ENCODE assay signal across 34 mouse cellular contexts in genomic region chrX:161739374-161739773, GRCm38 (mm10). TPM values are rescaled to one million over a fixed set of nuclear protein-coding genes. Genes with fewer than 3 reads are reported as not detected.
"Had no signal": no experiment of that assay in that cellular context is flagged by ENCODE, and none has a peak within 500 bp of the region (broad histone marks: within the 10 kb centered on the region; RNA-seq: fewer than 3 reads in every experiment).

No protein-coding gene starts in this region.

- H3K9ac ChIP-seq: limb, embryonic 12.5 days; limb, embryonic 13.5 days; limb, embryonic 15.5 days; liver, embryonic 12.5 days; liver, embryonic 13.5 days; liver, embryonic 14.5 days; liver, embryonic 15.5 days; liver, postnatal 0 days; lung, embryonic 14.5 days; lung, embryonic 15.5 days; midbrain, embryonic 12.5 days; midbrain, embryonic 13.5 days; midbrain, embryonic 15.5 days had no signal

- H3K27ac ChIP-seq: limb, embryonic 10.5 days; limb, embryonic 12.5 days; limb, embryonic 13.5 days; limb, embryonic 15.5 days; liver, embryonic 12.5 days; liver, embryonic 13.5 days; liver, embryonic 14.5 days; liver, embryonic 15.5 days; lung, embryonic 15.5 days; macrophage; midbrain, embryonic 10.5 days; midbrain, embryonic 12.5 days; midbrain, embryonic 13.5 days; midbrain, embryonic 15.5 days had no signal

- H3K4me2 ChIP-seq: limb, embryonic 12.5 days; limb, embryonic 13.5 days; limb, embryonic 15.5 days; liver, embryonic 11.5 days; liver, embryonic 12.5 days; liver, embryonic 13.5 days; liver, embryonic 15.5 days; lung, embryonic 14.5 days; lung, embryonic 15.5 days; midbrain, embryonic 11.5 days; midbrain, embryonic 12.5 days; midbrain, embryonic 13.5 days; midbrain, embryonic 15.5 days had no signal

- ATAC-seq: liver, embryonic 12.5 days; liver, postnatal 0 days; lung, postnatal 0 days; midbrain, embryonic 13.5 days; midbrain, embryonic 15.5 days; midbrain, embryonic 16.5 days had no signal

- H3K36me3 ChIP-seq: limb, embryonic 10.5 days; limb, embryonic 12.5 days; limb, embryonic 13.5 days; limb, embryonic 15.5 days; liver, embryonic 12.5 days; liver, embryonic 13.5 days; liver, embryonic 15.5 days; lung, embryonic 15.5 days; midbrain, embryonic 10.5 days; midbrain, embryonic 12.5 days; midbrain, embryonic 13.5 days; midbrain, embryonic 15.5 days had no signal

- H3K9me3 ChIP-seq: limb, embryonic 10.5 days; limb, embryonic 12.5 days; limb, embryonic 13.5 days; limb, embryonic 15.5 days; liver, embryonic 12.5 days; liver, embryonic 13.5 days; liver, embryonic 15.5 days; lung, embryonic 15.5 days; megakaryocyte, embryonic 14.5 days; midbrain, embryonic 10.5 days; midbrain, embryonic 12.5 days; midbrain, embryonic 13.5 days; midbrain, embryonic 15.5 days had no signal

- DNase-seq: left cerebral cortex, postnatal 4 days; liver; liver, embryonic 13.5 days; liver, postnatal 0 days; lung, adult 18-20 months; lung, adult 2 months; lung, embryonic 14.5 days; lung, postnatal 10 days; lung, postnatal 14 days; lung, postnatal 36 days; lung, postnatal 4 days; midbrain, embryonic 14.5 days had no signal

- H3K4me3 ChIP-seq: limb, embryonic 10.5 days; limb, embryonic 12.5 days; limb, embryonic 13.5 days; limb, embryonic 15.5 days; liver, embryonic 12.5 days; liver, embryonic 13.5 days; liver, embryonic 15.5 days; lung, embryonic 15.5 days; megakaryocyte, embryonic 14.5 days; midbrain, embryonic 10.5 days; midbrain, embryonic 12.5 days; midbrain, embryonic 13.5 days; midbrain, embryonic 15.5 days; myocyte had no signal

- H3K27me3 ChIP-seq: liver, embryonic 13.5 days; liver, embryonic 15.5 days had no signal

- H3K4me1 ChIP-seq: limb, embryonic 10.5 days; limb, embryonic 12.5 days; limb, embryonic 13.5 days; limb, embryonic 15.5 days; liver, embryonic 12.5 days; liver, embryonic 13.5 days; liver, embryonic 15.5 days; megakaryocyte, embryonic 14.5 days; midbrain, embryonic 10.5 days; midbrain, embryonic 12.5 days; midbrain, embryonic 13.5 days; midbrain, embryonic 15.5 days had no signal

RNA-seq across cellular contexts. Expression of gene Rai2, which starts 22.5 kb away (rescaled TPM):
- total RNA-seq: megakaryocyte, adult 5-6 weeks; megakaryocyte-erythroid progenitor cell, adult 5-6 weeks; monocyte, adult 5-6 weeks had no signal
- polyA plus RNA-seq: macrophage had no signal
